Mouse (Mus musculus): Measurements from ENCODE around the gene Zcchc18.
A peak's percentile ranks its signal among the peaks of the same experiment; 100 is the strongest.
"Not testable (repeated sequence)": the region's sequence is repeated elsewhere in the genome, so short reads cannot be mapped to it uniquely, and the experiment has no call there.

Gene Zcchc18

DNA sequence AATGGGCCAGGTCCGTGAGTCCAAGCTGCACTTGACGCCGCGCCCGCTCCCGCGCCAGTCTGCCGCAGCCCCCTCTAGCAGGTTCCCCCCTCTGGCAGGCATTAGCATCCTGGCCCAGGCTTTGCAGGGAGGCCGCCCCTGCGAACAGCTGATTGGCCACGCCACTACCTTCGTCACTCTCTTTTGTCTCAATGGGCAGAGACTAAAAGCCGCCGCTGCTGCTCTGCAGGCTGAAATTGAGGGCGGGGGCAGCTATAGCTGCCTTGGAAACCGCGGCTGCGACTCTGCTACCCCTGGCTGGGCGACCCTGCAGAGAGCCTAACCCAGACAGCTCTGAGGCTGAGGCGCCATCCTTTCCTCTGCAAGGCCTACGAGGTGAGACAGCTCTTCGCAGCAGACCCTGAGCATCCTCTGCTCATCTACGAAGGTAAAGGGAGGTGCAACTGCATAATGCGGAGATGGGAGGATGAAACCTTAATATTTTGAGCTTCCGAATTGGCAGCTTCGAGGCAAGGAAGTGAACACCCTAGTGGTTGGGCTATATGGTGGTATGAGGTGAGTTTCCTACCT is at the start of gene Zcchc18:
Gene Zcchc18, plus strand, starts transcription at position 178 of the 570 bp plus-strand sequence.
- peak; percentile 54 for DNase-seq (ENCODE audit: low read depth)

DNA sequence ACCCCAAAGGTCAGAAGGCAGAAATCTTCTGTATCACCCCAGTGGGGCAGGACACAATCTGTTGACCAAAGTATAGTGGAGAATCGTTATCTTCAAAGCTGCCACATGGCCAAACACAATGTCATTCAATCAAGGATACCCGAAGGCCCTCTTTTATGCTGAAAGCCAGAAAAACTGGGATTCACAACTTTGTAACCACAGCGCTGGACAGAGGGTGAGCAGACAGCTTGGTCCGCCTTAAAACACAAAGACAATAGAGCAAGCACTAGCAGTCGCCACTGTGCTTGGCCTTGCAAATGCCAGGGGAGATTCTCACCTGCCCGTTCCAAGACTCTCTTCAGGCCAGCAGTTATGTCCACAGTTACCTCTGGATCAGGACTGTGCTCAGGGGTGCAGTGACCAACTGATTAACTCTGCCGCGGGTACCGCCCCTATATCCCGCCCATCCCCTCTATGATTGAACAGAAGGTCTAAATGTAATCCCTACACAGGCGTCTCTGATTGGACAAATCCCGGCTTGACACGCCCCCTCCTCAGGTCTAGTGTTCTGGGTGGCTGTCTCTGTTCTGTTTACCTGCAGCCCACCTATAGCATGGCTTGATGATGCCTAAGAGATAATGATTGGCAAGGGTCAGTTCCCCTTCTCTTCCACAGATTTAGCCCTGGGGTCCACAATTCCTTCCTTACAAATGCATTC is 35.2 kb upstream of the Zcchc18 start:
- not testable (repeated sequence) for DNase-seq (ENCODE audit: low read depth)

GRCm38 (mm10) chrX:136958300-136958699 is 34.7 kb upstream of the Zcchc18 start:
- DNase-seq (ENCODE audit: low read depth), result not testable (repeated sequence)

GRCm38 (mm10) chrX:136959688-136960087 is 33.3 kb upstream of the Zcchc18 start:
- DNase-seq (ENCODE audit: low read depth), result peak; percentile 18

DNA sequence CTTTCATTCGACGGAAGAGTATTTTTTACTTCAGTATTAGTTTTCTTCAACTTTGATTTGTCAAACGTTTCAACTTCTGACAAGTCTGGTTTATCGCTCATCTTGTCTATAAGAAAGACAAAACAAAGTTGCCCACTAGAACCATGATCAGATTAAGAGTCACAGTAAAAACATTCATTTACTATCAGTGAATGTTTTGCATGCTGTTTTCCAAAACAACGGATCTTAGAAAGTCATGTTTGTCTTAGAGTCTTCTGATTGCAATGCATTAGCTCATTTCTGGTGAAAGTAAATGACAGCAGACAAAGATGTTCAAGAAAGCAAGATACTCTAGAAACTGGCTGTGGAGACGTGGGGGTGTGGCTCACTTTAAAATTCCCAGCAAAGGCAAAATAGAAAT is 17.6 kb upstream of the Zcchc18 start, which contains the start of gene Tmsb15b2:
Gene Tmsb15b2, minus strand, starts transcription at position 101 of the 400 bp plus-strand sequence.
- not testable (repeated sequence) for DNase-seq (ENCODE audit: low read depth)

- DNase-seq (ENCODE audit: low read depth), result peak; percentile 80
These were observed 16.4 kb upstream of the Zcchc18 start, which contains the start of the genes Tmsb15l and Tmsb15b1 for GRCm38 (mm10) chrX:136976424-136977084. TSS of gene Tmsb15l (minus strand) at chrX:136976869. TSS of gene Tmsb15b1 (minus strand) at chrX:136976874.

- DNase-seq (ENCODE audit: low read depth), result peak; percentile 30
These were observed 14.3 kb upstream of the Zcchc18 start for GRCm38 (mm10) chrX:136978616-136979015.

GRCm38 (mm10) chrX:136986039-136986438 is 6.9 kb upstream of the Zcchc18 start:
- DNase-seq (ENCODE audit: low read depth), result peak; percentile 6

DNA sequence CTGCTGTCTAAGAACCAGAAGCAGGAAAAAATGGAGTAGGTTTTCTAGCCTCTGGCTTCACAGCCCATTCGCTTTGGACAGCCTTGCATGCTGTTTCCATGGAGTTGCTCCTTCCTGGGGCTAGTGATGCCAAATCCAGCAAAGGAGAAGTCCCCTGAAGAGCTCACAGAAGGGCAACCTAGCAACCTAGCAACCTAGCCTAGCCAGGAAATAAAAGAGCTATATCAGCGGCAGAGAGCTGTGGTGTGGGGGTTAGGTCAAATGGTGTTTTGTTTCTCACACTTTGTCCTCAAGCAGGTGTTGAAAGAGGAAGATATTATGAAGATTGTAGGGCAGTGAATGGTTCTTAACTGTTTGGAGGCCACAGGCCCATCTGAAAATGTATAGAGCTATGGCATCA is 1.7 kb upstream of the Zcchc18 start:
- no peak for DNase-seq (ENCODE audit: low read depth)

- DNase-seq (ENCODE audit: low read depth), result peak; percentile 43
These were observed 577 bp upstream of the Zcchc18 start for GRCm38 (mm10) chrX:136992191-136992965.

DNA sequence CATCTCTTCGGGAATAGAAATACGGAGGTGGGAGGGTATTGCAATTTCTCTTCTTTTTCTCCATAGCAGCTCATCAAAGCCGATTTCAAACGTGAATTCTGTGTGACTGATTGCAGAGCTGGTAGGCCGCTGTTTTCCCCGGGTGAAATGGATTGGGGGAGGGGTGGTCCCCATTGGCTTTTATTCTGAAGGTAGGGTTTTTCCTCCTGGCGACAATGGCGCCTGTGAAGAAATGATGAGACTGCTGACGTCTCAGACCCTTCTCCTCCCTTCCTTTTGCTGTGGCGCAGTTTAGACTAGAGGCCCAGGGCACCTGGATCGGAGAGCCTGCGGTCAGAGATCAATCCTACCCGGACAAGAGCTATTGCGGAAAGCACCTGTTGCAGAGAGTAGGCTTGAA is 686 bp downstream of the Zcchc18 start:
- no peak for DNase-seq (ENCODE audit: low read depth)

DNA sequence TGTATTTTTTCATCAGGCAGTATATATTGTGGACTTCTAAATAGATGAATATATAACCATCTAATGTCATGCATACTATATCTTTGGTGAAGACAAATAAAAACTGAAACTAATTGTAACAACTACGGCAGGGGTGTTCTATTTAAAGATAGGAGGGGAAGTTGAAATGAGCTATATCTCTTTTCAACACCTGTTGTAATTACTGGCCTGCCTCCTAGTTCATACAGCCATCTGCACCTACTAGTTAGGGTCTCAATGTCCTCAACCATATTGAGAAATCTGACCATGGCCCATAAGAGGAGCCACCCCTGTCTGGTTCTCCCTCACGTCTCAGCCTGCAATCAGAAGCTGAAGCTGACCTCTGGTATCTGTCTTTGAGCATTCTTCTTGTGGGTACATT is 3.3 kb downstream of the Zcchc18 start:
- no peak for DNase-seq (ENCODE audit: low read depth)

DNA sequence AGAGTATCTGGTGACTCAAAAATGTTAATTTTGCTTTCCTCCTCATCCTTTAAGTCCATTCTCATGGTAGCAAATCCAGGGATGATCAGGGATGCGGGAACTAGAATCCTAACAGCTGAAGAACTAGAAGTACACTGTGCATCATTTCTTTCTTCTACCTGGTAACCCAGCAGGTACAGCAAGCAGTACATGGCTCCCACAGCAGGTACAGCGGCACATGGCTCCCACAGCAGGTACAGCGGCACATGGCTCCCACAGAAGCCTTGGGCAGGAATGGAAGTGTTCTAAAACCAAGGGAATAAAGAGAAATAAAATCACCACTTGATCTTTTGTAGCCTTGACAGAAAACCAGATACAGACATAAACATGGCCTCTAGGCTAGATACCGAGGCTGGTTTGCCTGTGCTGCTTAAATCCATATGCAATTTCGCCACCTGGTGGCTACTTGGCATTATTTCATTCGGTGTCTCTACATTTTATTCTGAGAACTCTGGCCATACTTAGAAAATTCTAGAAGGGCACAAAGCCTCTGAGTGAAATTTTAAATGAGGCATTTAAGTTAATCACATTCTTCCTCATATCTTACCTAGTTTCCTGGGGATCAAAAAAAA is 22.2 kb downstream of the Zcchc18 start:
- DNase-seq (ENCODE audit: low read depth), result peak; percentile 78

- DNase-seq (ENCODE audit: low read depth), result no peak
These were observed 24.7 kb downstream of the Zcchc18 start for GRCm38 (mm10) chrX:137017668-137018067.

- peak; percentile 74 for DNase-seq (ENCODE audit: low read depth)
These were observed 26.4 kb downstream of the Zcchc18 start for GRCm38 (mm10) chrX:137019310-137019709.

DNA sequence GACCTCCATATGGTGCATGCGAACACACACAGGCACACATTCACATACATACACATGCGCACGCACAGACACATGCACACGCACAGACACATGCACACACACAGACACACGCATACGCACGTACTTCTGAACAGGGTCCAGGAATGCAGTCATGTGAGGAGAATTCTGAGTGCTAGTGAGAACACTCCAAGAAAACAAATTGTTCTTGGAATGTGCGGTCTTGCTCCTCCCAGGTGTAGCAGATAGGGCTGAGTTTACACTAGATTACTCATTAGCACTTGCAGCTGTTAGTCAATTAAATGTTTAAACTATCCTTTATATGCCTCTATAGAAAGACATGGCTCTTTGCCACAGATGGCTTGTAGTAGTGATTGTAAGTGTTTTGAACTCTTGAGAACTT is 38.0 kb downstream of the Zcchc18 start:
- DNase-seq (ENCODE audit: low read depth), result no peak

DNA sequence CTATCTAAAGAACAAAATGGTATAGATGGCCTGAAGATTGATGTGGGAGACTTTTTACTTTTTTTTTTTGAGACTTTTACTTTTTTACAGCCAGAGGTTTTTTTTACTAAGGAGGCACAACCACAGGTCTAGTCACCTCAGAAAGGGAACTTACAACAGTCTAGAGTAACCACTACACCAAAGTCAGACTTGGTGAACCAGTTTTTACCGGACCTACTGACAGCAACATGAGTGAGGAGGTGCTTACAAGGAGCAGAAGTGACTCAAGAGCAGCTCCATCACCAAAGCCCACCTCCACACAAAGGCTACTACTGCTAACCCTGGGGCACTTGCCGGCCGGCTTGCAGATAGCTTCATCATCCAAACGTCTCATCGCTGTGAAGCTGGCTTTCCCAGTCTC is 38.8 kb downstream of the Zcchc18 start:
- DNase-seq (ENCODE audit: low read depth), result no peak

DNA sequence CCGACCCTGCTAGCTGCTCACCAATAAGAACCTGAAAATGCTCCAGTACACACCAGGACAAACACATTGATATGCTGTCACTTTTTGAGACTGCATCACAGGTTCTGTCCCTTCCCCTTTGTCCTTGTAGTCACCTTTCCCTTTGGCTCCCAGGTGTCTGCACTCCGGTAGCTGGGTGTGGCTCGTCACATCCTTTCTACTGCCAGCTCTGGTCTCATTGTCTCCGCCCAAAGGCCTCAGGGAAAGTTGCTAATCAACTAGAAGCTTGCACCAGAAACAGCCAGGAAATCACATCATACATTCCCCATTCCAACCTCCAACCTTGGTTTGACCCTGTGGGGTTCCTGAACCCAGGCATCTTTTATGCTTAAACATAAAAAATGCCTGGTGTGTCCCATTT is 41.4 kb downstream of the Zcchc18 start:
- DNase-seq (ENCODE audit: low read depth), result no peak

DNA sequence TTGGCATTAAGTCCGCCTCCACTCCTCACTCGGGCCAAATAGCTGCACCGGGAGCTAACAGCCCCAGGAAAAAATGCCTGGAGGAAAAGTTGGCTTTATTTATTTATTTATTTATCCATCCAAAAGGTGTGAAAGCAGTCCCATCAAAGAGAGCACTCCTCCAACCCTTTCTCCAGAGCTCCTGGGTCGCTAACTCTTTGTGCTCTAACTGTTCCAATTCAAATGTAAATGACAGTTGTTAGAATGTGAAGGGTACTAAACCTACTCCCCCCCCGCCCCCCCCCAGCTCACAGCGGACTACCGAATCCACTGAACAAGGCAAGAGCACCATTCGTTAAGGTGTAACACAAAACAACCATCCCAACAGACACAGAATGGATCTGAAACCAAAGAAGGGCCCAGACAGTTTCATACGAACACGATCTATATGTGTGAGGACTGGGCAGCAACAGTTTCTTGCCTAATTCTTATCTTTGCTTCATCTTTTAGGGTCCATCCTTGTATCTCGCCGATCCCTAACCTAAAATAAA is 44.6 kb downstream of the Zcchc18 start:
- no peak for DNase-seq (ENCODE audit: low read depth)

DNA sequence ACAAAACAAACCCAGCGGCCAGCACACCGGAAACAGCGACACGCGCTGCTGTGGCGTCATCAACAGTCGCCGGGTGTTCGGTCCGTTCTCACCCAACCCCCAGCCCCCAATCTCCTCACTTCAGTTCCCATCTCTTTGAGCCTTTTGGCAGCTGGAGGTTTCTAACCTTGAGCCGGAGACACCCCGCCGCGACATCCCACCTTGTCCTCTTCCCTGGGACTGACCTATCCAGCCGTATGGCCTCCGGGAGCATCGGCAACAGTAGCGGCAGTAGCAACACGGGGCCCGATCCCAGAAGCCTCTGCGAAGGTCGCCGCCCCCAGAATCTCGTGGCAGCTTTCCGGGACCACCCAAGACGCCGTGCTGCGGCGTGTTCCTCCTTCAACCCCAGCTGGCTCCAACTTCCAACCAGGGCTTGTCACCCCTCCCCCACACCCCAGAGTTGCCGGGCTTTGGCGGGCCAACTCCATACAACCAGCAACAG is 45.1 kb downstream of the Zcchc18 start, which contains the start of gene Slc25a53:
Gene Slc25a53, minus strand, starts transcription at position 303 of the 484 bp plus-strand sequence.
- peak; percentile 84 for DNase-seq (ENCODE audit: low read depth)

DNA sequence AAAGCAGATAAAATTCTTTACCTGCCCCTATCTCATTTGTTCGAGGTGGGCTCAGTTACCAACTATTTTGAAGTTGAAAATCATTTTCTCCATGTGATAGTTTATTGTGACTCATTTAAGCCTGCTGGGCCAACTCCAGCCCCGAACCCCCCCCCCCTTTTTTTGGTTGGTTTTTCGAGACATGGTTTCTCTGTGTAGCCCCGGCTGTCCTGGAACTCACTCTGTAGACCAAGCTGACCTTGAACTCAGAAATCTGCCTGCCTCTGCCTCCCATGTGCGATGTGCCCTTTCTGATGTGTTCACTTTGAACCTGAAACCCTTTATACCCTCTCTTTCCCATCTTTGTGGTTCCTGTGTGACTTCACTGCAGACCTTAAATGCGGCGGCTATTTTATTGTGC is 45.5 kb downstream of the Zcchc18 start:
- no peak for DNase-seq (ENCODE audit: low read depth)
